ENCODE assay signal across 26 mouse cellular contexts in genomic region chr19:24200566-24200965, GRCm38 (mm10). TPM values are rescaled to one million over a fixed set of nuclear protein-coding genes. Genes with fewer than 3 reads are reported as not detected.
DNase-seq lines count a peak whose midpoint lies in the region; ATAC-seq and TF ChIP-seq lines count a peak whose summit lies in the region.
"Had no signal": no experiment of that assay in that cellular context is flagged by ENCODE, and none has a peak within 500 bp of the region (broad histone marks: within the 10 kb centered on the region; RNA-seq: fewer than 3 reads in every experiment).

No protein-coding gene starts in this region.

- H3K4me3 ChIP-seq in forebrain, embryonic 14.5 days (ENCODE audit: low read depth, low read length), result no peak overlapping the region
- no peak overlapping the region for H3K4me3 ChIP-seq in forebrain, embryonic 13.5 days
- H3K4me3 ChIP-seq in ES-E14 (ENCODE audit: insufficient read depth in 1 of 2, low read depth in 1 of 2, low read length in 2 of 2, poor library complexity in 1 of 2, severe bottlenecking in 1 of 2), result peak overlapping the region in 1 of 2 experiments; percentile 16; a peak in 2 of 4 replicates
- 0 out of 2 replicates have a peak overlapping the region, but pooled peaks have one; percentile 0 for H3K4me3 ChIP-seq in limb, embryonic 15.5 days
- H3K4me3 ChIP-seq: embryonic facial prominence, embryonic 13.5 days; erythroblast, embryonic 14.5 days; forebrain, embryonic 15.5 days; heart, embryonic 12.5 days; hindbrain, embryonic 12.5 days; intestine, embryonic 15.5 days; midbrain, embryonic 12.5 days; neural tube, embryonic 12.5 days had no signal

- DNase-seq in forebrain, embryonic 14.5 days (ENCODE audit: low spot score), result peak; percentile 44
- no peak for DNase-seq in ES-E14 (ENCODE audit: low read depth, low spot score)
- DNase-seq in hindlimb bud, embryonic 11.5 days (ENCODE audit: extremely low spot score, low read depth, low spot score), result peak; percentile 84
- DNase-seq in lung, postnatal 14 days, result no peak
- no peak for DNase-seq in cerebellum, adult 9-10 months
- DNase-seq: adrenal gland, postnatal 25 days; cerebellum, adult 9-11 months; gastrocnemius, postnatal 25 days; heart, adult 18-20 months; heart, postnatal 10 days; kidney, adult 9 months; kidney, postnatal 14 days; liver, postnatal 0 days had no signal

- no peak overlapping the region for H3K27ac ChIP-seq in forebrain, embryonic 14.5 days (ENCODE audit: low read depth, low read length)
- H3K27ac ChIP-seq in forebrain, embryonic 13.5 days, result no peak overlapping the region
- H3K27ac ChIP-seq in ES-E14 (ENCODE audit: insufficient read depth, low read depth, low read length, poor library complexity, severe bottlenecking), result no peak overlapping the region
- H3K27ac ChIP-seq in limb, embryonic 15.5 days, result no peak overlapping the region
- H3K27ac ChIP-seq: embryonic facial prominence, embryonic 13.5 days; forebrain, embryonic 15.5 days; hindbrain, embryonic 12.5 days; intestine, embryonic 15.5 days; midbrain, embryonic 12.5 days; neural tube, embryonic 12.5 days had no signal

- no peaks in the 10 kb centered on the region for H3K27me3 ChIP-seq in forebrain, embryonic 14.5 days (replicated peaks; ENCODE audit: control insufficient read depth, insufficient read depth, low read length)
- H3K27me3 ChIP-seq in forebrain, embryonic 13.5 days, result no peaks in the 10 kb centered on the region
- no peaks in the 10 kb centered on the region for H3K27me3 ChIP-seq in limb, embryonic 15.5 days
- H3K27me3 ChIP-seq: embryonic facial prominence, embryonic 13.5 days; forebrain, embryonic 15.5 days; heart, embryonic 12.5 days; hindbrain, embryonic 12.5 days; intestine, embryonic 15.5 days; midbrain, embryonic 12.5 days; neural tube, embryonic 12.5 days had no signal

- in situ Hi-C loops in ES-E14 (cut with MboI; ENCODE audit: low sequenced_read_pairs in 2 of 2, unreplicated experiment in 2 of 2), result no loop called here

- ATAC-seq in forebrain, embryonic 14.5 days, result no peak
- ATAC-seq in forebrain, embryonic 13.5 days, result no peak
- no peak for ATAC-seq in limb, embryonic 15.5 days (ENCODE audit: insufficient number of reproducible peaks, low FRiP score, low TSS enrichment, low read depth)
- ATAC-seq: CD4-positive, CD25-positive, alpha-beta regulatory T cell, adult 4 months; forebrain, embryonic 15.5 days; intestine, embryonic 15.5 days; liver, postnatal 0 days; lung, postnatal 0 days had no signal

- no peak overlapping the region for H3K4me2 ChIP-seq in forebrain, embryonic 14.5 days (ENCODE audit: low read length)
- no peak overlapping the region for H3K4me2 ChIP-seq in forebrain, embryonic 13.5 days
- no peak overlapping the region for H3K4me2 ChIP-seq in limb, embryonic 15.5 days
- H3K4me2 ChIP-seq: embryonic facial prominence, embryonic 13.5 days; forebrain, embryonic 15.5 days; heart, embryonic 12.5 days; hindbrain, embryonic 12.5 days; intestine, embryonic 15.5 days; liver, embryonic 11.5 days; midbrain, embryonic 12.5 days; neural tube, embryonic 12.5 days had no signal

- no peaks in the 10 kb centered on the region for H3K36me3 ChIP-seq in forebrain, embryonic 14.5 days (ENCODE audit: control insufficient read depth, insufficient read depth, low read length)
- H3K36me3 ChIP-seq in forebrain, embryonic 13.5 days (ENCODE audit: poor library complexity, severe bottlenecking), result no peaks in the 10 kb centered on the region
- H3K36me3 ChIP-seq in ES-E14 (ENCODE audit: control insufficient read depth, insufficient read depth, low read length, poor library complexity, severe bottlenecking), result peaks cover 5% of the 10 kb centered on the region; the same call in 1 of the 2 replicates
- H3K36me3 ChIP-seq in limb, embryonic 15.5 days, result no peaks in the 10 kb centered on the region
- H3K36me3 ChIP-seq: embryonic facial prominence, embryonic 13.5 days; forebrain, embryonic 15.5 days; heart, embryonic 12.5 days; hindbrain, embryonic 12.5 days; intestine, embryonic 15.5 days; midbrain, embryonic 12.5 days; neural tube, embryonic 12.5 days had no signal

- H3K9ac ChIP-seq in forebrain, embryonic 14.5 days (ENCODE audit: low read length), result no peak overlapping the region
- H3K9ac ChIP-seq in forebrain, embryonic 13.5 days, result no peak overlapping the region
- peak overlapping the region; percentile 19; the same call in 1 of the 2 replicates for H3K9ac ChIP-seq in ES-E14 (ENCODE audit: insufficient read depth, low read depth, low read length, poor library complexity, severe bottlenecking)
- H3K9ac ChIP-seq in limb, embryonic 15.5 days, result no peak overlapping the region
- H3K9ac ChIP-seq: embryonic facial prominence, embryonic 13.5 days; forebrain, embryonic 15.5 days; heart, embryonic 12.5 days; hindbrain, embryonic 12.5 days; intestine, embryonic 15.5 days; liver, postnatal 0 days; midbrain, embryonic 12.5 days; neural tube, embryonic 12.5 days had no signal

- WGBS in forebrain, embryonic 14.5 days, result 28% methylated on average over 12 of the region's 12 CpGs
- 42% methylated on average over 12 of the region's 12 CpGs for WGBS in forebrain, embryonic 13.5 days
- WGBS in limb, embryonic 15.5 days, result 33% methylated on average over 12 of the region's 12 CpGs

- H3K4me1 ChIP-seq in forebrain, embryonic 14.5 days (ENCODE audit: control insufficient read depth, insufficient read depth, low read length), result no peaks in the 10 kb centered on the region
- H3K4me1 ChIP-seq in forebrain, embryonic 13.5 days, result no peaks in the 10 kb centered on the region
- H3K4me1 ChIP-seq in ES-E14 (ENCODE audit: control insufficient read depth in 2 of 2, insufficient read depth in 2 of 2, low read length in 2 of 2, poor library complexity in 1 of 2), result peaks cover 2 to 12% of the 10 kb centered on the region in 2 experiments; a peak in 2 of 4 replicates
- H3K4me1 ChIP-seq in limb, embryonic 15.5 days, result peaks cover 6% of the 10 kb centered on the region; the same call in 1 of the 2 replicates
- H3K4me1 ChIP-seq: heart, embryonic 12.5 days; intestine, embryonic 15.5 days; midbrain, embryonic 12.5 days; neural tube, embryonic 12.5 days had no signal

- H3K9me3 ChIP-seq in forebrain, embryonic 14.5 days (replicated peaks; ENCODE audit: control insufficient read depth, low read length), result no peaks in the 10 kb centered on the region
- H3K9me3 ChIP-seq in forebrain, embryonic 13.5 days (replicated peaks), result no peaks in the 10 kb centered on the region
- H3K9me3 ChIP-seq in ES-E14 (ENCODE audit: control insufficient read depth, insufficient read depth, low read depth, low read length), result no peaks in the 10 kb centered on the region
- no peaks in the 10 kb centered on the region for H3K9me3 ChIP-seq in limb, embryonic 15.5 days
- H3K9me3 ChIP-seq: embryonic facial prominence, embryonic 13.5 days; forebrain, embryonic 15.5 days; heart, embryonic 12.5 days; hindbrain, embryonic 12.5 days; intestine, embryonic 15.5 days; midbrain, embryonic 12.5 days; neural tube, embryonic 12.5 days had no signal

TF ChIP-seq in ES-E14, 5 proteins besides CTCF, POLR2A, EP300 and RAD21:
- TF ChIP-seq CHD2 (IDR thresholded peaks at IDR 0.05; ENCODE audit: low read depth, low read length), result no peak
- TF ChIP-seq ZC3H11A (IDR thresholded peaks at IDR 0.05; ENCODE audit: borderline replicate concordance, low read depth, low read length), result no peak
- TF ChIP-seq MAFK (IDR thresholded peaks at IDR 0.05; ENCODE audit: insufficient read depth, low read depth, low read length), result no peak
- TF ChIP-seq HCFC1 (IDR thresholded peaks at IDR 0.05; ENCODE audit: borderline replicate concordance, insufficient read depth, low read length), result no peak
- TF ChIP-seq ZNF384 (IDR thresholded peaks at IDR 0.05; ENCODE audit: low read depth, low read length), result no peak

RNA-seq across cellular contexts. Expression of gene Tjp2, which starts 24.3 kb away (rescaled TPM):
- 9.0 and 11.6 TPM in 2 replicates for polyA plus RNA-seq in forebrain, embryonic 14.5 days (2014; fragmentation: Nextera tagmentation; extraction: Ambion mirVana)
- 14.3 and 14.7 TPM in 2 replicates for polyA plus RNA-seq in forebrain, embryonic 13.5 days (2015; fragmentation: Nextera tagmentation; extraction: Ambion mirVana)
- total RNA-seq in ES-E14 (2012; rRNA removed), result 97.3 and 104 TPM in 2 replicates
- polyA plus RNA-seq in limb, embryonic 15.5 days (2015; fragmentation: Nextera tagmentation; extraction: Ambion mirVana), result 17.2 and 20.6 TPM in 2 replicates

Comparison
In these comparisons a context has a peak if more than half of its experiments do, and no peak if none do; other contexts are left out.
1. DNase-seq: peak in forebrain, embryonic 14.5 days (single experiment) and hindlimb bud, embryonic 11.5 days (single experiment); none in ES-E14 (single experiment), lung, postnatal 14 days (single experiment) and cerebellum, adult 9-10 months (single experiment).